In genomic region chr6:116821215-116821912, GRCm38 (mm10) we compare ENCODE assay signal across 8 mouse cellular contexts.
DNase-seq lines count a peak whose midpoint lies in the region; ATAC-seq lines count a peak whose summit lies in the region.

No protein-coding gene starts in this region.

- H3K27ac ChIP-seq in forebrain, embryonic 10.5 days: 0 out of 2 replicates have a peak overlapping the region, but pooled peaks have one; percentile 25
- H3K27ac ChIP-seq in forebrain, embryonic 11.5 days (ENCODE audit: low read depth, low read length): no peak overlapping the region
- peak overlapping the region; percentile 67 for H3K27ac ChIP-seq in forebrain, embryonic 16.5 days (ENCODE audit: low read length)
- peak overlapping the region; percentile 43 for H3K27ac ChIP-seq in midbrain, embryonic 14.5 days (replicated peaks; ENCODE audit: low read depth, low read length)

- 64% methylated on average over 12 of the region's 12 CpGs for WGBS in forebrain, embryonic 10.5 days
- WGBS in forebrain, embryonic 11.5 days: 58% methylated on average over 12 of the region's 12 CpGs
- WGBS in forebrain, embryonic 16.5 days: 38% methylated on average over 12 of the region's 12 CpGs
- 10% methylated on average over 12 of the region's 12 CpGs for WGBS in midbrain, embryonic 14.5 days

- H3K4me1 ChIP-seq in forebrain, embryonic 10.5 days: peaks cover 17% of the 10 kb centered on the region
- no peaks in the 10 kb centered on the region; the same call in 1 of the 2 replicates for H3K4me1 ChIP-seq in forebrain, embryonic 11.5 days (replicated peaks; ENCODE audit: control insufficient read depth, insufficient read depth, low read length)
- H3K4me1 ChIP-seq in forebrain, embryonic 16.5 days (replicated peaks; ENCODE audit: control insufficient read depth, insufficient read depth, low read length): peaks cover 10% of the 10 kb centered on the region; the same call in 1 of the 2 replicates
- H3K4me1 ChIP-seq in midbrain, embryonic 14.5 days (ENCODE audit: control insufficient read depth, insufficient read depth, low read length): no peaks in the 10 kb centered on the region

- DNase-seq in forebrain, embryonic 10.5 days (ENCODE audit: extremely low spot score, low spot score): no peak
- DNase-seq in forebrain, embryonic 11.5 days (ENCODE audit: low spot score): no peak
- peak; percentile 40 for DNase-seq in NIH3T3 (ENCODE audit: low read depth)
- DNase-seq in kidney, adult 8-10 months: peak; percentile 13 to 27
- peak; percentile 72 for DNase-seq in midbrain, embryonic 14.5 days
- DNase-seq in cerebellum, adult 9-11 months: no peak

- no peak overlapping the region for H3K9ac ChIP-seq in forebrain, embryonic 11.5 days (ENCODE audit: low read length)
- H3K9ac ChIP-seq in forebrain, embryonic 16.5 days (replicated peaks; ENCODE audit: low read depth, low read length): no peak overlapping the region
- H3K9ac ChIP-seq in midbrain, embryonic 14.5 days (replicated peaks; ENCODE audit: low read length): no peak overlapping the region

- no peak for ATAC-seq in forebrain, embryonic 11.5 days (replicated peaks; ENCODE audit: low FRiP score)
- ATAC-seq in forebrain, embryonic 16.5 days: peak; percentile 54
- peak; percentile 34; the same call in 1 of the 2 replicates for ATAC-seq in midbrain, embryonic 14.5 days (ENCODE audit: low FRiP score, low TSS enrichment)
- ATAC-seq in erythroblast, adult 5-6 weeks (replicated peaks; ENCODE audit: low FRiP score, poor library complexity, severe bottlenecking): no peak

- H3K4me2 ChIP-seq in forebrain, embryonic 11.5 days (ENCODE audit: low read depth, low read length, severe bottlenecking): no peak overlapping the region
- H3K4me2 ChIP-seq in forebrain, embryonic 16.5 days (ENCODE audit: low read length): no peak overlapping the region; the same call in 1 of the 2 replicates
- no peak overlapping the region for H3K4me2 ChIP-seq in midbrain, embryonic 14.5 days (ENCODE audit: low read length)

- no peak overlapping the region for H3K4me3 ChIP-seq in forebrain, embryonic 10.5 days
- no peak overlapping the region for H3K4me3 ChIP-seq in forebrain, embryonic 11.5 days (ENCODE audit: low read depth, low read length)
- no peak overlapping the region for H3K4me3 ChIP-seq in forebrain, embryonic 16.5 days (replicated peaks; ENCODE audit: low read length)
- H3K4me3 ChIP-seq in midbrain, embryonic 14.5 days (replicated peaks; ENCODE audit: low read depth, low read length): no peak overlapping the region

- H3K36me3 ChIP-seq in forebrain, embryonic 10.5 days (replicated peaks): no peaks in the 10 kb centered on the region
- no peaks in the 10 kb centered on the region for H3K36me3 ChIP-seq in forebrain, embryonic 11.5 days (ENCODE audit: control insufficient read depth, insufficient read depth, low read length)
- no peaks in the 10 kb centered on the region for H3K36me3 ChIP-seq in forebrain, embryonic 16.5 days (ENCODE audit: control insufficient read depth, insufficient read depth)
- no peaks in the 10 kb centered on the region for H3K36me3 ChIP-seq in midbrain, embryonic 14.5 days (ENCODE audit: control insufficient read depth, insufficient read depth, low read length)

- no peaks in the 10 kb centered on the region for H3K27me3 ChIP-seq in forebrain, embryonic 10.5 days (ENCODE audit: poor library complexity, severe bottlenecking)
- H3K27me3 ChIP-seq in forebrain, embryonic 11.5 days (ENCODE audit: control insufficient read depth, insufficient read depth, low read length): no peaks in the 10 kb centered on the region
- H3K27me3 ChIP-seq in forebrain, embryonic 16.5 days (replicated peaks; ENCODE audit: control insufficient read depth, insufficient read depth, low read length): no peaks in the 10 kb centered on the region
- no peaks in the 10 kb centered on the region for H3K27me3 ChIP-seq in midbrain, embryonic 14.5 days (ENCODE audit: control insufficient read depth, insufficient read depth, low read length)

- H3K9me3 ChIP-seq in forebrain, embryonic 10.5 days: no peaks in the 10 kb centered on the region
- no peaks in the 10 kb centered on the region for H3K9me3 ChIP-seq in forebrain, embryonic 11.5 days (ENCODE audit: control insufficient read depth, low read length)
- H3K9me3 ChIP-seq in forebrain, embryonic 16.5 days (ENCODE audit: control insufficient read depth, low read length): no peaks in the 10 kb centered on the region
- no peaks in the 10 kb centered on the region for H3K9me3 ChIP-seq in midbrain, embryonic 14.5 days (ENCODE audit: control insufficient read depth, low read length)

Comparison
In these comparisons a context has a peak if more than half of its experiments do, and no peak if none do; other contexts are left out.
1. ATAC-seq: peak in forebrain, embryonic 16.5 days (single experiment) and midbrain, embryonic 14.5 days (single experiment); none in forebrain, embryonic 11.5 days (single experiment) and erythroblast, adult 5-6 weeks (single experiment).
2. DNase-seq: peak in NIH3T3 (single experiment), kidney, adult 8-10 months (2 of 2) and midbrain, embryonic 14.5 days (single experiment); none in forebrain, embryonic 10.5 days (single experiment), forebrain, embryonic 11.5 days (single experiment) and cerebellum, adult 9-11 months (single experiment).